Mouse (Mus musculus) heart, embryonic 14.5 days (tissue): ENCODE results near the gene Gm42878. TPM values are rescaled to one million over a fixed set of nuclear protein-coding genes. Genes with fewer than 3 reads are reported as not detected.

Experiments used
- ATAC-seq: fragments of 200-750 bp; cut with Nextera tagmentation; 2 replicates; pipeline ENCODE4 v1.8.0; 2017; ENCODE audit warnings: low read depth, moderate TSS enrichment; ENCODE audit not compliant: insufficient number of reproducible peaks, insufficient read depth, low FRiP score
- H3K27ac ChIP-seq, 2 experiments: fragments of 200-500 bp in 1 of 2; fragments of 300-500 bp in 1 of 2; sonication (generic) in 1 of 2; replicated peaks in 1 of 2; 2 replicates each; pipeline ENCODE4 v1.5.1; 2012 to 2014; ENCODE audit warnings: low read depth in 2 of 2, low read length in 2 of 2, control low read depth in 1 of 2, mild to moderate bottlenecking in 1 of 2, mixed read lengths in 1 of 2; ENCODE audit not compliant: control insufficient read depth in 1 of 2, insufficient read depth in 1 of 2
- H3K27me3 ChIP-seq: fragments of 300-500 bp; sonication (generic); 2 replicates; pipeline ENCODE4 v1.6.1; 2014; ENCODE audit warnings: mild to moderate bottlenecking, low read length, control low read depth; ENCODE audit not compliant: control insufficient read depth, insufficient read depth
- H3K36me3 ChIP-seq: fragments of 300-500 bp; sonication (generic); 2 replicates; pipeline ENCODE4 v1.6.1; 2014; ENCODE audit warnings: mild to moderate bottlenecking, control low read depth, low read length, mixed read lengths; ENCODE audit not compliant: control insufficient read depth, insufficient read depth
- H3K4me1 ChIP-seq, 2 experiments: fragments of 200-500 bp in 1 of 2; fragments of 300-500 bp in 1 of 2; sonication (generic) in 1 of 2; 2 replicates each; pipeline ENCODE4 v1.6.1; 2012 to 2014; ENCODE audit warnings: low read length in 2 of 2, control low read depth in 1 of 2, mixed read lengths in 1 of 2; ENCODE audit not compliant: control insufficient read depth in 2 of 2, insufficient read depth in 2 of 2
- H3K4me2 ChIP-seq: fragments of 300-500 bp; sonication (generic); 2 replicates; pipeline ENCODE4 v1.6.1; 2014; ENCODE audit warnings: mild to moderate bottlenecking, low read length
- H3K4me3 ChIP-seq, 2 experiments: fragments of 200-500 bp in 1 of 2; fragments of 300-500 bp in 1 of 2; sonication (generic) in 1 of 2; 2 replicates each; pipeline ENCODE4 v1.5.1; 2012 to 2014; ENCODE audit warnings: low read length in 2 of 2, mild to moderate bottlenecking in 2 of 2, control low read depth in 1 of 2, low read depth in 1 of 2, moderate library complexity in 1 of 2; ENCODE audit not compliant: control insufficient read depth in 1 of 2, insufficient read depth in 1 of 2
- H3K9ac ChIP-seq: fragments of 300-500 bp; sonication (generic); 2 replicates; pipeline ENCODE4 v1.6.1; 2014; ENCODE audit warnings: mild to moderate bottlenecking, low read length
- H3K9me3 ChIP-seq: fragments of 300-500 bp; sonication (generic); 2 replicates; pipeline ENCODE4 v1.6.1; 2016; ENCODE audit warnings: low read length, control low read depth; ENCODE audit not compliant: control insufficient read depth
- WGBS: fragments of 180-500 bp; shearing (Covaris S2); extraction: QIAGEN DNeasy Blood & Tissue Kit; methylation state at CpG from one replicate; pipeline ENCODE4 v1.1.7; 2014; 5-methylcytosine and 5-hydroxymethylcytosine counted together
- polyA plus RNA-seq: library from polyadenylated mRNA; unstranded; fragments of >200 nt; fragmentation: Nextera tagmentation; extraction: Ambion mirVana; gene quantifications from 2 replicates; pipeline ENCODE4 v1.2.1, GENCODE M21; 2014

Gm42878 gene
- polyA plus RNA-seq, 1 experiment from 2014 or later = 0.26 TPM

DNA sequence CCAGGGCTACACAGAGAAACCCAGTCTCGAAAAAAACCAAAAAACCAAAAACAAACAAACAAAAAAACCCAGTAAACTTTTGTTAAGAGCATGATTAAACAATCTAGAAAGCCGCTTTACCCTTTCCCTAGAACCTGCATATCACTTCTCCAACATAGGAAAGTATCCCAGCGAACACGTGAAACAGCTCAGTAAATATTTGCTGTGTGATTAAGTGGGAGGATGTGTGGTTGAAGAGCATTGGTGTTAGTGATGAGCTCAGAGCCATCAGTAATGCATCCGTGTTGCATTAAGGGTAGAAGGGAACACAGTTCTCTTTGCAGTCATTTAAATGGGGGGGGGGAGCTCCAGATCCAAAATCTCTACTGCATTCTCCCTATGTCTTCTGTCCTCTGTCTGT is 60.5 kb downstream of the Gm42878 start:
- WGBS = 72% methylated on average over 5 of the region's 5 CpGs
- no peak overlapping the region for H3K4me2 ChIP-seq
- no peak overlapping the region for H3K27ac ChIP-seq

DNA sequence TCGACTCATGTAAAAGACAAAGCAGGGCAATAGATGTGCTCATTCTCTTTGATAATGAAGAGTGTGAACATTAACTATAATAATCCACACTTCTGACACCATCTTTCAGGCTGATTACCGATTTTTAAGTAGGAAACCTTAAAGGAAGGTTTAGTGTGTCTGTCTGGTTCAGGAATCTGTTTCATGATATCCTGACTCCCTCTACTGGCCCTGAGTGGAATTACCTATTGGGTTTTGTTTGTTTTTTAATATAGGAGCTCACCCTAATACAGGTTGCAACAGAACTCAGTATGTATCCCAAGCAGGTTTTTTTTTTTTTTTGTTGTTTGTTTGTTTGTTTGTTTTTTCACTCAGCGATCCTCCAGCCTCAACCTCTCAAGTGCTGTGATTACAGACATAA is 67.6 kb downstream of the Gm42878 start:
- 39% methylated on average over 3 of the region's 3 CpGs for WGBS
- Histone ChIP-seq H3K9me3 (no peaks in the 10 kb centered on the region), H3K36me3 (no peaks in the 10 kb centered on the region), H3K9ac (no peak overlapping the region), H3K27me3 (no peaks in the 10 kb centered on the region), H3K4me3 (no peak overlapping the region), H3K4me1 (no peaks in the 10 kb centered on the region), H3K27ac (no peak overlapping the region), H3K4me2 (no peak overlapping the region)
- no peak for ATAC-seq

More for the DNA sequence above, 60.5 kb downstream of the Gm42878 start:
- Histone ChIP-seq H3K4me3 (no peak overlapping the region), H3K9me3 (no peaks in the 10 kb centered on the region), H3K4me1 (no peaks in the 10 kb centered on the region), H3K27me3 (no peaks in the 10 kb centered on the region), H3K36me3 (no peaks in the 10 kb centered on the region), H3K9ac (no peak overlapping the region)
- ATAC-seq = no peak

DNA sequence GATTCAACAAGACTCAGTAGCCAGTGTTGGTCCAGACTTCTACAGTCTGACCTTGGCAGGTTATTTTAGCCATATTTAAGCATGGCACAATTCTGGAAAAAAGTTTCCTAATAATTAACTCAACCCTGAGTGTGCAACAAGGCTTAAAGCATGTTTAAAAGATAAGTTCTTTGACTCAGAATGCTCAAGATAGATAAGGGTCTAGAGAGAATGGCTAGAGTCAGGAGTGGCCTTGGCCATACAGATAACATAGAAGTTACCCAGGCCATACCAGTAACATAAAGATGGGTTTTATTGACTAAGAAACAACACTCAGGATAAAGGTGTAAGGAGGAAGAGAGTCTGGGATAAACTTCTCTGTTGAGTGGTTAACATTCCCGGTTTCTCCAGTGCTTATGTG is 69.2 kb downstream of the Gm42878 start:
- Histone ChIP-seq H3K9ac (no peak overlapping the region), H3K4me1 (no peaks in the 10 kb centered on the region), H3K4me2 (no peak overlapping the region), H3K27ac (no peak overlapping the region), H3K9me3 (no peaks in the 10 kb centered on the region), H3K27me3 (no peaks in the 10 kb centered on the region), H3K36me3 (no peaks in the 10 kb centered on the region), H3K4me3 (no peak overlapping the region)
- ATAC-seq = no peak
- WGBS = 73% methylated on average over 1 of the region's 1 CpGs

DNA sequence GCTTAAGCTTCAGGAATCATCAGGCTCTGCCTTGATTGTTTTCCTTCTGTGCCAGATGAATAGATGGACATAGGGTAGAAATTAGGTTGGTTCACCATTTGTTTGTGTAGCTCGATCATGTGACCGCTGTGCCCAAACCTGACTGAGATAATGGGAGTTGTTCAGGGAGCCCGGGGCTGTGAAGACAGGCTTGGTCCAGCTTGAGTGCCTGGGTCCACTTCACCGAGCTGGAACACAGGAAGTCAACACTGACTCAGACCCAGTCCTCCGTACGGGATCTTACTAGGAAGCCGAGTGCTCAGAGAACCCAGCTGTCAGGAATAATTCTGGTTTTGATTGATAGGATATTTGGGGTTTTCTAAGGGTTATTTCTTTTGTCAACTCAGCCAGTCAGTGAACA is 70.7 kb downstream of the Gm42878 start:
- no peak overlapping the region for H3K27ac ChIP-seq
- no peak for ATAC-seq
- no peaks in the 10 kb centered on the region for H3K27me3 ChIP-seq
- H3K9me3 ChIP-seq = no peaks in the 10 kb centered on the region
- H3K4me1 ChIP-seq = no peaks in the 10 kb centered on the region
- 68% methylated on average over 7 of the region's 7 CpGs for WGBS
- H3K4me3 ChIP-seq = no peak overlapping the region
- no peak overlapping the region for H3K9ac ChIP-seq
- H3K4me2 ChIP-seq = no peak overlapping the region
- no peaks in the 10 kb centered on the region for H3K36me3 ChIP-seq

DNA sequence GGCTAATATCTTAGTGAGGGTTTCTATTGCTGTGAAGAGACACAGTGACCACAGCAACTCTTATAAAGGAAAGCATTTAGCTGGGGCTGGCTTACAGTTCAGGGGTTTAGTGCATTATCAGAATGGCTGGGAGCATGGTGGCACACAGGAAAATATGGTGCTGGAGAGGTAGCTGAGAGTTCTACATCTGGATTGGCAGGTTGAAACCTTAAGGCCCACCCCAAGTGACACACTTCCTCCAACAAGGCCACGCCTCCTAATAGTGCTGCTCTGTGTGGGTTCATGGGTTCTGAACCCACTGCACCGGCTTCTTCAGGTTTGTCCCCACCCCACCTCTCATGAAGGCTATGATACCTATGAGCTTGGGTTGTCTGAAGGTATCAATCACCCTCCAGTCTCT is 72.9 kb downstream of the Gm42878 start:
- no peak overlapping the region for H3K4me2 ChIP-seq
- WGBS = 80% methylated on average over 2 of the region's 2 CpGs
- no peak overlapping the region for H3K4me3 ChIP-seq
- no peaks in the 10 kb centered on the region for H3K36me3 ChIP-seq
- H3K27me3 ChIP-seq = no peaks in the 10 kb centered on the region
- H3K27ac ChIP-seq = no peak overlapping the region
- H3K9me3 ChIP-seq = no peaks in the 10 kb centered on the region
- no peak overlapping the region for H3K9ac ChIP-seq
- ATAC-seq = no peak
- no peaks in the 10 kb centered on the region for H3K4me1 ChIP-seq

DNA sequence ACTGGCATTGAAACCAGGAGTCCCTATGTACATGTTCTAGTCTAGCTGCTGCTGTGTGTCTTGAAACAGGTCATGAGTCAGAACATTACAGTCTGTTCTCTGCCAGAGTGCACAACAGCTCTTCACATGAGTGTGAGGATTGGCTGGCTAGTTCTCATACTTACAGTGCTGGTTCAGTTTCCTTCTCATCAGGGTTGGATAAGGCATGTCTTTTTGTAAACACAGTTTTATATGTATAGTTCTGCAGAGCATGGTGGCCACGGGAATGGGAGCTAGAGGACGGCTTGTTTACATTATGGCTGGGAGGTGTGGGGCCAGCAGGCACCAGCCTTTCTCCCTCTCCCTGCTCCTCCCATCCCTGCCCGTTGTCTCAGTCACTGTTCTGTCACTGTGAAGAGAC is 75.7 kb downstream of the Gm42878 start:
- Histone ChIP-seq H3K9me3 (no peaks in the 10 kb centered on the region), H3K4me1 (no peaks in the 10 kb centered on the region), H3K36me3 (no peaks in the 10 kb centered on the region), H3K27ac (no peak overlapping the region), H3K9ac (no peak overlapping the region), H3K27me3 (no peaks in the 10 kb centered on the region), H3K4me3 (no peak overlapping the region), H3K4me2 (no peak overlapping the region)
- whole genome bisulfite sequencing = 27% methylated on average over 3 of the region's 3 CpGs
- no peak for ATAC-seq

Other genes with a start within 250 kb of the Gm42878 start
- gene Trafd1, start 159.8 kb downstream of the Gm42878 start, polyA plus RNA-seq = 70.7 and 71.3 TPM in 2 replicates
- 30.9 and 32.8 TPM in 2 replicates for gene Naa25, start 147.5 kb downstream of the Gm42878 start, polyA plus RNA-seq
- gene Tmem116, start 93.6 kb downstream of the Gm42878 start, polyA plus RNA-seq = 4.2 TPM in 2 replicates
- 121 and 123 TPM in 2 replicates for gene Erp29, start 93.0 kb downstream of the Gm42878 start, polyA plus RNA-seq
- gene Adam1b, start 42.0 kb downstream of the Gm42878 start, polyA plus RNA-seq = 0.18 and 0.26 TPM in 2 replicates
- 1.1 and 1.5 TPM in 2 replicates for gene Adam1a, start within 50 bp of the Gm42878 start, polyA plus RNA-seq
- gene Mapkapk5, start 423 bp upstream of the Gm42878 start, polyA plus RNA-seq = 37.0 and 43.7 TPM in 2 replicates
- 32.0 and 40.0 TPM in 2 replicates for gene Aldh2, start 48.3 kb upstream of the Gm42878 start, polyA plus RNA-seq
- 7.2 and 7.3 TPM in 2 replicates for gene Acad12, start 73.5 kb upstream of the Gm42878 start, polyA plus RNA-seq
- 1.1 and 1.5 TPM in 2 replicates for gene Acad10, start 115.0 kb upstream of the Gm42878 start, polyA plus RNA-seq
- gene Brap, start 115.1 kb upstream of the Gm42878 start, polyA plus RNA-seq = 26.6 and 26.9 TPM in 2 replicates
- gene Atxn2, start 165.9 kb upstream of the Gm42878 start, polyA plus RNA-seq = 84.8 and 86.9 TPM in 2 replicates